Mouse (Mus musculus) 416B (cell line): ENCODE data around the gene Col19a1.
A peak's percentile ranks its signal among the peaks of the same experiment; 100 is the strongest.

Experiments used
- DNase-seq: peaks from one replicate; pipeline ENCODE4 v3.0.0; 2011; ENCODE audit warnings: low read depth

Gene Col19a1

GRCm38 (mm10) chr1:24310193-24310592 is 277.1 kb downstream of the Col19a1 start:
- no peak for DNase-seq

- no peak for DNase-seq
Observed at GRCm38 (mm10) chr1:24303077-24303476, 284.2 kb downstream of the Col19a1 start.

GRCm38 (mm10) chr1:24302674-24303073 is 284.6 kb downstream of the Col19a1 start:
- DNase-seq, result peak; percentile 38

GRCm38 (mm10) chr1:24300700-24301099 is 286.6 kb downstream of the Col19a1 start:
- DNase-seq, result no peak

GRCm38 (mm10) chr1:24294979-24295942 is 292.0 kb downstream of the Col19a1 start:
- DNase-seq, result no peak

- DNase-seq, result no peak
Observed at GRCm38 (mm10) chr1:24292515-24292914, 294.8 kb downstream of the Col19a1 start.

- DNase-seq, result no peak
Observed at GRCm38 (mm10) chr1:24286360-24286759, 300.9 kb downstream of the Col19a1 start.

GRCm38 (mm10) chr1:24267022-24267421 is 320.2 kb downstream of the Col19a1 start:
- no peak for DNase-seq

GRCm38 (mm10) chr1:24261181-24261580 is 326.1 kb downstream of the Col19a1 start:
- peak; percentile 2 for DNase-seq

- DNase-seq, result no peak
Observed at GRCm38 (mm10) chr1:24259419-24259818, 327.9 kb downstream of the Col19a1 start.

GRCm38 (mm10) chr1:24257961-24258360 is 329.3 kb downstream of the Col19a1 start:
- no peak for DNase-seq

- DNase-seq, result peak; percentile 66
Observed at GRCm38 (mm10) chr1:24249105-24249664, 338.1 kb downstream of the Col19a1 start.

GRCm38 (mm10) chr1:24248294-24249104 is 338.8 kb downstream of the Col19a1 start:
- DNase-seq, result no peak

GRCm38 (mm10) chr1:24245700-24246375 is 341.4 kb downstream of the Col19a1 start:
- DNase-seq, result no peak

GRCm38 (mm10) chr1:24244931-24245330 is 342.3 kb downstream of the Col19a1 start:
- DNase-seq, result no peak

GRCm38 (mm10) chr1:24240039-24240691 is 347.1 kb downstream of the Col19a1 start:
- no peak for DNase-seq

- DNase-seq, result peak; percentile 9
Observed at GRCm38 (mm10) chr1:24236330-24236729, 350.9 kb downstream of the Col19a1 start.

GRCm38 (mm10) chr1:24231504-24232270 is 355.6 kb downstream of the Col19a1 start:
- no peak for DNase-seq

GRCm38 (mm10) chr1:24230428-24230827 is 356.8 kb downstream of the Col19a1 start:
- DNase-seq, result no peak

GRCm38 (mm10) chr1:24229552-24229951 is 357.7 kb downstream of the Col19a1 start:
- no peak for DNase-seq
